Mouse (Mus musculus): ENCODE results near the gene Urgcp.
A peak's percentile ranks its signal among the peaks of the same experiment; 100 is the strongest.
"Not testable (repeated sequence)": the region's sequence is repeated elsewhere in the genome, so short reads cannot be mapped to it uniquely, and the experiment has no call there.

Gene Urgcp

DNA sequence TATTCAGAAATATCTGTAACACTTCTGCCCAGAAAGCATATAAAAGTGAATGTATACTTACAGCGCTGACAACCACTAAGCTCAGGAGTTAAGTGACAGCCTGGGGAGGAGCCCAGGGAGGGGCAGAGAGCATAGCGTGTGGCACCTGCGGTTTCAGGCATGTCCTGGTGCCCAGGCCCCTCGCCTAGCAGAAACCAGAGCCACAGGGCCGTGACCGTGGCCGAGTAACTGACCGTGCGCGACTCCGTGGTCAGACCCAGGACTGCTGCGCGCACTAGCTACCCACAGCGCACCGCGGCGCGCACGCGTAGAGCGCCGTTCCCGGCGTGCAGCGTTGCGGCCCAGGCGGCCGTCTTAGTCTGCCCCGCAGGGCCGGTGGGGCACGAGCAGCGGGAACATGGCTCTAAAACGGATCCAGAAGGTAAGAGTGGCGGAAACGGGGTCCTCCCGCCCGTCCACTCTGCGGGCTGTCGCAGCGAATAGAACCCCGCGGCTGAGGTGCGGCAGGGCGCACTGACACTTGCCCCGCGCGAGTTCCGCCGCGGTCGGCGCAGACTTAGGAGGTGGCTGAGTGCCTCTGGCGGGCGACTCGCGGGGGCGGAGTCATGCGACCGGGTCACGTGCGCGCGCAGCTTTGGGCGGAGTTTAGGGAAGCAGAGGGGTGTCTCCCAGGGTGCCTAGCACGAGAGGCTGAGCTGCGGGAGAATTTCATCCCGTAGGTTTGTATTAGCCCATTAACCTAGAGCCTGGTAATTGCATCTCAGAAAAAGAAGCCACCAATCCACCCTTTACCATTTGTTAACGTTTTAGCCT lies at the start of gene Urgcp:
Urgcp (minus strand) TSS at position 557 of the 813 bp plus-strand sequence.
- peak; percentile 72 for DNase-seq (ENCODE audit: low spot score)

DNA sequence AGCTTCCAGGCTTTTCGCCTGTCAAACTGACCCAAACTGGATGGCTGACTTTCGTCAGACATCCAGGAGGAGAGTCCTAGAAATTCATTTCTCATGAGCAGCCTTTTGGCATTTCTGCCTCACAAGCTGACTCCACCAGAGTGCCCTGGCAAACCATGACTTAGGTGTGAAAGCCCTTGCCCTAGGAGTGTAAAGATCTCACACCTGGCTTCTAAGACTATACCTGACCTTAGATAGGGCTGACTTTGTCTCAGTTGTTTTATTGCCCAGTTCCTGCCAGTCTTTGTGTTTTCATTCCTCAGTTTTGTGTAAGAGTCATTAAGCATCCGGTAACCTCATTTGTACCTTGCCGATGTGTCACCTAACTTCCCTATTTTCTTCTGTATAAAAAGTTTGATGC lies 47.3 kb upstream of the Urgcp start:
- DNase-seq (ENCODE audit: low spot score) = not testable (repeated sequence)

DNA sequence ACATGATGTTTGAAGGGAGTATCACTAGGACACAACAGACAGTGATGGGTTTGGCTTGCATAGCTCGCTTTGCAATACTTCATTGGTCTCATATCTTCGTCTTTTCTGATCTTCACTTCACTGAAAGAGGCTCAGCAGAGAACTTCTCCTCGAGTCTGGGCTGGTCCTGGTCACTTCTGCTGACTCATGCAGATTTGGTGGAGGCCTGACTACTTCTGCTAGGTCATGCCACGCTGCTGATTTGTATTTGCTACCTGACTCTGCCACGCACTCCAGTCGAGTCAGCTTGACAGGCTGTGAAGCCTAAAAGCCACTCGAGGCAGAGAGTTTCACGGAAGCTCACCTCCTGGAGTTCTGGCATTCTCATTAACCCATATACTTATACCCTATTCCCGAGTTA lies 45.8 kb upstream of the Urgcp start:
- DNase-seq (ENCODE audit: low spot score) = no peak

DNA sequence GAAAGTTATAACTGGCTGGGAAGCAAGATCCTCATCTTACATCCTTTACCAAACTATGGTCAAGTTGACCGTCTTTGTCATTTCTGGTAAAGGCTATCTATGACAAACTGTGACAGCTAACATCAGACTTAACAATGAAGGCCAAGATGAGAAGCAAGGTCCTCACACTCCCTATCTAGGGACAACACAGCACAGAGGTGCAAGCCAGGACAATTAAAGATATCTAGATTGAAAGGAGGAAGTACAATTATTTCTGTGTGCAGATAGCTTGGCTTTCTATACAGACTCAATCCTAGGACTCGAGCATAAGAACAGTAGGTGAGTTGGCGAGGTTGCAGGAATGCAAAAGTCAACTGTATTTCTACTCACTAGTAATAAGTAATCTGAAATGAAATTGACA lies 43.5 kb upstream of the Urgcp start:
- no peak for DNase-seq (ENCODE audit: low spot score)

DNA sequence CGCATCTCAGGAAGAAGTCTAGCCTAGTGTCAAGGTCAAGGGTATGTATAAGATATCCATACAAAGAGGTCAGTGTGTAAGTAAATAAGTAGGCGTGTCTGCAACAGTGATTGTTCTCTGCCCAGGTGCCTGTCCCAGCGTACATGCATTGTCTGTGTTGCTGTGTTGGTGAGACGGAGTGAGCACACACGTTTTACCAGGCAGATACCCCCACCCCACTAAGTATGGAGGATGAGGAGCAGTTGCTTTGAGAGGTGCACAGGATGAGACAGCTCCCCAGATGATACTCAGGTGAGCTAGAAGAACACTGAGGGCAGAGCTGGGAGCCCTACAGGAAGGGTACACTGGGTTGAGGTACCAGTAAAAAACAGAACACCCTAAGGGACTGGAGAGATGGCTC lies 42.0 kb upstream of the Urgcp start:
- no peak for DNase-seq (ENCODE audit: low spot score)

DNA sequence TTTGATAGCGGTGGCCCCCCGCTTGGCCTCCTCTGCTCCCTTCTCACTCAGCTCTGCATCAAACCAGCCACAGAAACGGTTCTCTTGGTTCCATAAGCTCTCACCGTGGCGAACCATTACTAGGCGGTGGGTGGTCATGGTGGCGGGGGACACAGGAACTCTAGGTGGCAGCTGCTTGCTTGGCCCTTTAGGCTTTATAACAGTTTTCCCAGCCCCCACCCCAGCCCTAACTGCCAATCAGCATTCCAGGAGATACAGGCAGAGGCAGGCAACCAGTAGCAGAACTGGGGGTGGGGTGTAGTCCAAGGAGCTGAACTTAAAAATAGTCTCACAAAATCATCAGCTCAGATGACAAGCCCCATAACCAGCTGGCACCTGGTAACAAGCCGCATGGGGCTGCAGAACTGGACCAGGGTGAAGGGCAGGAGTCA lies 41.4 kb upstream of the Urgcp start, which contains the start of gene Pgam2:
Pgam2 (minus strand) TSS at position 183 of the 431 bp plus-strand sequence.
- no peak for DNase-seq (ENCODE audit: low spot score)

DNA sequence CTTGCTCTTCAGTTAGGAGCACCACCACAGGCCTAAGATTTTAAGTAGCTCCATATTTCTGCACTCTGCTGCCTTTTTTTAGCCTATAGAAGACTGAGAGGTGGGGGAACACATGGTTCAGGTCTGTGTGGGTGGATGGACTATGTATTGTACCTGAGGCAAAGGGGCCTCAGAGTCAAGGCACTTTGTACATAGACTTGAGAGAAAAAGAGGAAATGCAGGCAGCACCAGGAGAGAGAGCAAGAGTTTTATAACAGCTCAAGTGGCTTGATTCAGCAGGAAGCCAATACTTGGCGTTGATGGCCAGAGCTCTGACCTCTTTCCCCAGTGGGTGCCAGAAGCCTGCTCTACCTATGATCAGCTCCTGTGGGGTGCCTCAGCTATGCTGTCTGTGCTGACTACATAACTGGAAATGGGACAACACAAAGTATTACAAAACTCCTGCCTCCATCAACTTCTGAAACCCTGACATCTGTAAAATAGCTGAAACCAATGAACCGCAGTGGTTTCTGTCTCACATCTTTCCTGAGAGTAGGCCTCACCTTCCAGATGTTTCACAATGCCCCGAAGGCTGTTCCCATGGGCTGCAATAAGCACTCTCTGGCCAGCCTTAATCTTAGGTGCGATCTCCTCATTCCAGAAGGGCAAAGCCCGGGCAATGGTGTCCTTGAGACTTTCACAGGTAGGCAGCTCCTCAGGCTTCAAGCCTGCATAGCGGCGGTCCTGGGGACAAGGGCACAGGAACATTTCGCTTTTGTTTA lies 40.5 kb upstream of the Urgcp start:
- DNase-seq (ENCODE audit: low spot score) = no peak

DNA sequence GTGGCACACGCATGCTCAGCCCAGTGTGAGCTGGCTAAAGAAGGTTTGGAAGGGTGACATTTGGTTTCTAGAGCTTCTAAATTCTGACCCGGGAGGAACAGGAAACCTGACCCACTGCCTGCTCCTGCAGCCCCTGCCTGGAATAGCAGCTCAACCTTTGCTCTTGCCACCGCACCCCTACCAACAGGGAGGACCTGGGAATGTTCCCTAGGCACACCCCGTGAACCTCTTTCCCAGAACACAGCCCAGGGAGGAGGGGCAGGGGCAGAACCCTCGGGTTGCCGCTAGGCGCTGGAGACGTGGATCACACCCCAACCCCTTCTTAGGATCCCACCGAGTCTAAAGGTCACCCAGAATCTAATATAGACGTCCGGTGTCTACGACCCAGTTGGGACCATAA lies 39.8 kb upstream of the Urgcp start:
- DNase-seq (ENCODE audit: low spot score) = no peak

DNA sequence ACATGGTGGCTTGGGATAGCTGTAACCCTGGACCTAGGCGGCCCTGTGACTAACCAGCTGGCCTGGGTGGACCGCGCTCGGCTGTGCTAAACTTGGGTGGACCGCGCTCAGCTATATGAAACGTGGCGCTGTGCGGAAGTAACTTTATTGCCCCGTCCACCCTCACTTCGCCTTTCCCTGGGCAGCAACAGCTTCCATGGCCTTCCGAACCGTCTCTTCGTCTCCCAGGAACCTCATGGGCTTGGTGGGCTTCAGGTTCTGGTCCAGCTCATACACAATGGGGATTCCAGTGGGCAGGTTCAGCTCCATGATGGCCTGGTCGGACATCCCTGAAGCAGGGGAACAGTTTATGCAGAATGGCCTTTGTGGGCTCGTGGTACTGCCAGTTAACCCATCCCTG lies 39.3 kb upstream of the Urgcp start:
- DNase-seq (ENCODE audit: low spot score) = no peak

DNA sequence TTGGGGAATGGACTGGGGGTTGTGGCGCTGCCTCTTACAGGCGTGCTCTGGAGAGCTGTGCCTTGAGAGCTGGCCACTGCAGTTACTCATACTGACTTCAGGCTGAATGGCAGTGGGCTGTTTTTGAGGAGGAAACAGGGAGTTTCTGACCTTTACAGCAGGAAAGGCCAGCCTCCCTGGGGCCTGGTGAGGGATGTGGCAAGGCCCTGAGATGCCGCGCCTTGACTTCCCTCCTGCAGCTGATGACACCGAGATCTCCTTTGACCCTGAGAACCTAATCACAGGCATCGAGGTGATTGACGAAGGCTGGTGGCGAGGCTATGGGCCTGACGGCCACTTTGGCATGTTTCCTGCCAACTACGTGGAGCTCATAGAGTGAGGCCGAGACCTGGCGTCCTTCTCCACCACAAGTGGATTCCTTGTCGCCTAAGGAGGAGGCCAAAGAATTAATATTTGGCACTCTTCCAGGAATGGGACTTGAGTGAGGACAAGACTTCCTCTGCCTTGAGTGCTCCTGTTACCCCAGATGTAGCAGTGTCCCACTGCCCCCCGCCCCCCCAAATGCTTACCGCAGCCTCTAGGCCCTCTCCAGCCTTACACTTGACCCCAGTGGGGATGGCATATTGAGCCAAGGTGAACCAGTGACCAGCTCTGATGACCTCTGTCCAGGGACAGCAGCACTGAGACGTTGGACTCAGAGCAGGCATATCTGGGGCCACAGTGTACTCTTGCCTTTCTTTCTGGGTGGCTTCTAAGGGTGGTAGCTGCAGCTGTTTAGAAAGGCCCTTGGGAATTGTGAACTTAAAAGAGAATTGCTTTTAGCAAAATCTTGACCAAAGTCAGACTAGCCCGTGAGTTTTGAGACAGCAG lies 37.7 kb upstream of the Urgcp start:
- no peak for DNase-seq (ENCODE audit: low spot score)

DNA sequence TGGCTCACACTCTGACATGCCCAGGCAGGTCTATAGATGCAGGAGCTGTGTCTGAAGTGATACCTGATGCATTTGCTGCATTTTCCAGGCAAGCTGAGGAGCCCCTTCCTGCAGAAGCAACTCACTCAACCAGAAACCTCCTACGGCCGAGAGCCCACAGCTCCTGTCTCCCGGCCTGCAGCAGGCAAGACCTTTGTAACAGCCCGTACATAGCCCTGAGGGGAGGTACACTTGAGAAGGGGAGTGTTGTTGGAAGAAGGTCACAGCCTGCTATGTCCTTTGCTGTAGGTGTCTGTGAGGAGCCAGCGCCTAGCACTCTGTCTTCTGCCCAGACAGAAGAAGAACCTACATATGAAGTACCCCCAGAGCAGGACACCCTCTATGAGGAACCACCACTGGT lies 35.8 kb upstream of the Urgcp start:
- no peak for DNase-seq (ENCODE audit: low spot score)

DNA sequence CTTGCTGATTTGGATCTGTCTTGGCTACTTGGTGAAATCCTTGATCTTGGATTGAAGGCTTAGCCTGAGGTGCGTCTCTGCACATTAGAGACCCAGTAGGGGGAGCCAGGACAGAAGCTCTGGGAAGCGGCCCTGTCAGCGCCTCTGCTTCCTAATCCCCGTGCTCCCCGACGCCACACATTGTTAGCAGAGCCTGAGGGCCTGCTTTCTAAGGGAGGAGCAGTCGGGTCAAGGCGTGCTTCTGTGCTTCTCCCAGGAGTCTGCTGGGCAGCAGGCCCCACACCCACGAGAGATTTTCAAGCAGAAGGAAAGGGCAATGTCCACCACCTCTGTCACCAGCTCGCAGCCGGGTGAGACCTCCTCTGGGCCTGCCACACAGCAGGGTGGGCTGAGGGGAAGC lies 35.2 kb upstream of the Urgcp start:
- DNase-seq (ENCODE audit: low spot score) = no peak

DNA sequence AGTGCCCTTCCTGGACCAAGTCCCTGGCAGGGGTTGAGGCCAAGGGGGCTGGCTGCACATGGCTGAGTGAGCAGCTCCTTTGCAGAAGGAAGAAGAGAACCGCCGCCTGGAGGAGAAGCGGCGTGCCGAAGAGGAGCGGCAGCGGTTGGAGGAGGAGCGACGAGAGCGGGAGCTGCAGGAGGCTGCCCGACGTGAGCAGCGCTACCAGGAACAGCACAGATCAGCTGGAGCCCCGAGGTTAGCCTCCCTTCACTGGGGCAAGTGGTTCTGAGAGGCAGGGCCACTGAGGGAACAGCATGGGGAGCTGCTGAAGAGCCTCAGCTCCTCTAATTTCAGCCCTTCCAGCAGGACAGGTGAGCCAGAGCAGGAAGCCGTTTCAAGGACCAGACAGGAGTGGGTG lies 34.8 kb upstream of the Urgcp start:
- DNase-seq (ENCODE audit: low spot score) = no peak

DNA sequence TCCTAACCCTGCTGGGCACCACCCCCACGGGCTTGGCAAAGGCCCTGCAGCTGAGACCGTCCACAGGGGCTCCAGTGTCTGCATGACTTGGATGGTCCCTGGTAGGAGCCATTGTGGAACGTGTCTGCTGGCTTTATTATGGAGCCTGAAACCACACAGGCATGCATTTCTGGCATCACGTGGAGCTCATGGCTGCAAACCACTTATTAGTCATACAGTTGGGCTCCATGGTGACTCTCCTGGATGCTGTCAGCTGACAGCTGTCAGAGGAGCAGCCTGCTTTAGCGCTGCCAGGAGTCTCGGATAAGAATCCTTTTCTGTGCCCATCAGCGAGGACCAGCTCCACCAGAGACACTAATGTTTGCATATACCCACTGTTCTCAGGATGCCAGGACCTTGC lies 33.5 kb upstream of the Urgcp start:
- DNase-seq (ENCODE audit: low spot score) = peak; percentile 44

DNA sequence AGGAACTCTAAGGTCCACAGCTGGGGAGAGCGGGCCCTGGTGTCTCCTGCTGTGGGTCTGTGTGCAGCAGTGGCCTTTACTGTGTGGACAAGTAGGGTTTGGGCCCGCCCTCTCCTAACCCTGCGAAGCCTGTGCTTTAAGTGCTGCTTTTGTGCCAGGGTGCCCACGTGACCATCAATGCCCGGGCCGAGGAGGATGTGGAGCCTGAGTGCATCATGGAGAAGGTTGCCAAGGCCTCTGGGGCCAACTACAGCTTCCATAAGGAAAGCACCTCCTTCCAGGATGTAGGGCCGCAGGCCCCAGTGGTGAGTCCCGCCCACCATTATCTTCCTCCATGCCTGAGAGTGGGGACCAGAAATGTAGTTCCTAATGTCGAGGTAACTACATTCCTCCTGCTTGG lies 33.1 kb upstream of the Urgcp start:
- DNase-seq (ENCODE audit: low spot score) = no peak

DNA sequence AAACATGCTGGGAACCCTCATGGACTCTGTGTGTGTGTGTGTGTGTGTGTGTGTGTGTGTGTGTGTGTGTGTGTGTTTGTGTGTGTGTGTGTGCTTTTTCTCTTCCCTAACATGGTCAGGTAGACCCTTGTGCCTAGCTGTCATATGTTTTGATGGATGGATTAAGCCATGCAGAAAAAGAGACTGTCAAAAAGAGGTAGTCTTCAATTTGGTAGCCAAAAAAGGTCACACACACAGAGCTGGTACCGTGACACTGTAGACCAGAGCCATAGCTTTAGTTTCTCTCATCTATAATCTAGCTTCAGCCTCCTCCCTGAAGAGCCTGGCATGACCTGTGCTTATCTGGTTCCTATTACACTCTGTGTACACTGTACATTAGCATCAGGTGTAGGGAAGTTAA lies 28.3 kb upstream of the Urgcp start:
- DNase-seq (ENCODE audit: low spot score) = no peak

DNA sequence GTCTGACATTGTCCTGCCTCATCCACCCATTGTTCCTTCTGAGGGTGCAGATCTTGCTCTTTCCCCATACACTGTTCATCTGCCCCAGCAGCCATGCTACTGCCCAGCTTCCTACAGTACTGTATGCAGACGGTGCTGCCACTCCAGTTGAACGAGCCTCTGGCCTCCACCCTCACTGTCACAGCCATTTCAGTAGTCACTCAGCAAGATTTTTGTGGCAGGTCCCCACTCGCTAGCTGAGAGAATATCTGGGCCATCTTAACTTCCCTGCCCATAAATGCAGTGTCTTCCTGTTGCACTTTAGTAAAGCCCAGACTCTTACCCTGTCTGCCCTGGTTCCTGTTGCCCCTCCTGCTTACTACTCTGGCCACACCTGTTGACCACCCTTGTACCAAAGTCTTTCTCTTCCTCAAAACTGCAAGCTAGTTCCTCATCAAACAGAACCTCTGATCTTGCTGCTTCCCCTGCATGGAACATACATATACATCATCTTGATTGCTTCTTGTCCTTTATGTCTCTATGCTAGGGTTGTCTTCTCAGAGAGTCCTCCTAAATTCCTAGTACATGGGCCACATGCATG lies 27.7 kb upstream of the Urgcp start:
- no peak for DNase-seq (ENCODE audit: low spot score)

DNA sequence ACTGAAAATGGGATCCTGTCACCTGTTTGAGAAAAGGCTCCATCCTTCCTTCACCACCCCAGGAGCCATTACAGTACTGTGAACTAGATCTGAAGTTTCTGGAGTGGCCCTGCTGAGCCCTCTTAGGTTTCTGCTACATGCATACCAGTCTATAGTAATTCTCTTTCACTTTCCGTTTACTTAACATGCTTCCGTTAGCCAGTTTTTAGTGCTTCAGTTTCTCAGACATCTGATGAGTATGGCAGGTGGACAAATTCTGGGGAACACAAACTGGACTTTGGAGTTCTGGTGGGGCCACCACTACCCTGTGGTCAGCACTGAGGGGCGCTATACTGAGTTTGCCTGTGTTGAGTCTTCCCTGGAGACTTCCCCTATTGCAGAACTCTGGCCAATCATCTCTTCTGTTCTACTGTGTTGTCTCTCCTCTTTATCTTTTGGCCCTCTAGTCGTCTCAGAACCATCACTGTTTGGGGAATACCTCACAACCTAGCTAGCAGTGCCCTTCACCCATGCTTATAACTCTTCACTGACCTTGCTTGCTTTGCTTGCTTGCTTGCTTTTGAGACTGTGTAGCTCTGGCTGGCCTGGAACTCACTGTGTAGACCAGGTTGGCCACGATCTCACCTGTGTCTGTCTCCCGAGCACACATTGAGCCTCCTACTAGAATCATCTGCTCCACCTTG lies 27.0 kb upstream of the Urgcp start:
- DNase-seq (ENCODE audit: low spot score) = no peak

DNA sequence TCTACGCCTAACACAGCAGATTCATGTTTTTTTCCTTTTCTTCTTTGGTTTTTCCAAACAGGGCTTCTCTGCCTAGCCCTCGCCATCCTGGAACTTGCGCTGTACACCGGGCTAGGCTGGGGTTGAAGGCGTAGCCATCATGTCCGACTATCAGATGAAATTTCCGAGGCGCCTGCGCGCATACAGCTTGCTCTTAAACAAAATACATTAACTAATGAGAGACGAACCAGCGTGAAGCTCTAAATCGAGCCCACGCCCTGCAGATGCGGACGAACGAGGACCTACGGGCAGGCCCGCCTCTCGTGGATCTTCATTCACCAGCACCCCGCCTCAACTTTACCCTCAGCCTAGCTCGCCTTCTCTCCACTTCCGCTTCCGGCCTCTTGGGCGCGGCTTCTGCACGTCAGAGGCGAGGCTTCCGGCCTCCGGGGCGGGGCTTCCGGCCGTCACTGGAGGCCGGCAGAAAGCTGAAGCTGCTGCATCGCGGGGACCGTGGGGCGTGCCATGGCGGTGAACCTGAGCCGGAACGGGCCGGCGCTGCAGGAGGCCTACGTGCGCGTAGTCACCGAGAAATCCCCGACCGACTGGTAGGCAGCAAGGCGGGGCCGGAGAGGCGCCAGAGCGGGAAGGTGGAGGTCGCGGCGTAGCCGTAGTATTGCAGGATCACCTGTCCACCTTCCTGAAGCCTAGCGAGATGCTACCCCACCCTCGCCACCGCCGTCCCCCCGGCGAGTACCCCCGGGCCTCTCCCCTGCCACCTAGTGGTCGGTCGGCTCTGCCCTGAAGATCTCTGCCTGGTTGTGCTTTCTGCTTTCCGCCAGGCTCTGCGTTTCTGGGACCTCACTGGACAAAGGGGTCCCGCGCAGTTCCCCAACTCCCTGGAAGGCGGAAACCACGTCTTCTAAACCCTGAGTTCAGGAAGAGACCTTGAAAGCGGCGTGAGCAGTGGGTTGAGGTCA lies 26.2 kb upstream of the Urgcp start, which contains the start of gene Dbnl:
Dbnl (plus strand) TSS at position 433 of the 959 bp plus-strand sequence.
- DNase-seq (ENCODE audit: low spot score) = peak; percentile 75

DNA sequence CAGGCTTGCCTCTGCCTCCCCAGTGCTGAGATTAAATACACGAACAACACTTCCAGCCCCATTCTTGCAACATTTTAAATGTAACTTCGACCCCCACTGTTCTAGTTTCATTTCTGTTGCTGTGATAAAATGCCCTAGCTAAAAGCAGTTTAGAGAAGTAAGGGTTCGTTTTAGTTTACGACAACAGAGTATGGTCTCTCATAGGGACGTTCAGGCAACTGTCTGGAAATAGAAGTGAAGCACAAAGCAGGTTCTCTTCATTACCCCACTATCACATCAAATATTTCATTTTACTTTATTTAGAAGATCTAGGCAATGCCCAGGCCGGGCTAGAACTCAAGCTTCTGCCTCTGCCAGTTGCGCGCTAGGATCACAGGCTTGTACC lies 25.5 kb upstream of the Urgcp start:
- DNase-seq (ENCODE audit: low spot score) = no peak

Measured in layer of hippocampus, adult 9-10 months (tissue).